Mouse (Mus musculus): ENCODE results near the gene Vwf. TPM values are rescaled to one million over a fixed set of nuclear protein-coding genes. Genes with fewer than 3 reads are reported as not detected.

The Vwf gene
- polyA plus RNA-seq, 1 experiment from 2014 or later: 9.8 TPM

- no peak overlapping the region for H3K4me3 ChIP-seq (ENCODE audit: low read depth, low read length)
- no peaks in the 10 kb centered on the region for H3K36me3 ChIP-seq (ENCODE audit: control insufficient read depth, insufficient read depth, low read length)
- no peak overlapping the region for H3K27ac ChIP-seq (ENCODE audit: low read length)
- no peak overlapping the region for H3K9ac ChIP-seq (replicated peaks; ENCODE audit: low read depth, low read length)
- no peaks in the 10 kb centered on the region for H3K9me3 ChIP-seq (ENCODE audit: control insufficient read depth, low read depth, low read length)
- ATAC-seq (ENCODE audit: insufficient number of reproducible peaks, insufficient read depth, low FRiP score, low read depth): no peak
- WGBS: 89% methylated on average over 15 of the region's 15 CpGs
- no peaks in the 10 kb centered on the region for H3K27me3 ChIP-seq (ENCODE audit: control insufficient read depth, insufficient read depth, low read length)
- peaks cover 11% of the 10 kb centered on the region; the same call in 1 of the 2 replicates for H3K4me1 ChIP-seq (ENCODE audit: control insufficient read depth, insufficient read depth, low read length)
- no peak overlapping the region for H3K4me2 ChIP-seq (replicated peaks; ENCODE audit: low read depth, low read length)
Observed at GRCm38 (mm10) chr6:125584266-125584665, 37.7 kb downstream of the Vwf start.

GRCm38 (mm10) chr6:125585579-125585978 is 39.0 kb downstream of the Vwf start:
- H3K4me1 ChIP-seq (ENCODE audit: control insufficient read depth, insufficient read depth, low read length): peaks cover 11% of the 10 kb centered on the region; the same call in 1 of the 2 replicates
- 58% methylated on average over 3 of the region's 3 CpGs for WGBS
- no peaks in the 10 kb centered on the region for H3K36me3 ChIP-seq (ENCODE audit: control insufficient read depth, insufficient read depth, low read length)
- peak overlapping the region; percentile 40; the same call in 1 of the 2 replicates for H3K27ac ChIP-seq (ENCODE audit: low read length)
- no peaks in the 10 kb centered on the region for H3K9me3 ChIP-seq (ENCODE audit: control insufficient read depth, low read depth, low read length)
- no peak for ATAC-seq (ENCODE audit: insufficient number of reproducible peaks, insufficient read depth, low FRiP score, low read depth)
- no peak overlapping the region for H3K9ac ChIP-seq (replicated peaks; ENCODE audit: low read depth, low read length)
- H3K4me3 ChIP-seq (ENCODE audit: low read depth, low read length): no peak overlapping the region
- no peaks in the 10 kb centered on the region for H3K27me3 ChIP-seq (ENCODE audit: control insufficient read depth, insufficient read depth, low read length)
- H3K4me2 ChIP-seq (replicated peaks; ENCODE audit: low read depth, low read length): no peak overlapping the region

- no peaks in the 10 kb centered on the region for H3K27me3 ChIP-seq (ENCODE audit: control insufficient read depth, insufficient read depth, low read length)
- H3K9ac ChIP-seq (replicated peaks; ENCODE audit: low read depth, low read length): no peak overlapping the region
- H3K4me2 ChIP-seq (replicated peaks; ENCODE audit: low read depth, low read length): no peak overlapping the region
- no peaks in the 10 kb centered on the region for H3K9me3 ChIP-seq (ENCODE audit: control insufficient read depth, low read depth, low read length)
- H3K4me1 ChIP-seq (ENCODE audit: control insufficient read depth, insufficient read depth, low read length): peaks cover 12% of the 10 kb centered on the region; the same call in 1 of the 2 replicates
- no peak for ATAC-seq (ENCODE audit: insufficient number of reproducible peaks, insufficient read depth, low FRiP score, low read depth)
- 83% methylated on average over 4 of the region's 4 CpGs for WGBS
- H3K4me3 ChIP-seq (ENCODE audit: low read depth, low read length): no peak overlapping the region
- no peak overlapping the region for H3K27ac ChIP-seq (ENCODE audit: low read length)
- no peaks in the 10 kb centered on the region for H3K36me3 ChIP-seq (ENCODE audit: control insufficient read depth, insufficient read depth, low read length)
Observed at GRCm38 (mm10) chr6:125586042-125586566, 39.5 kb downstream of the Vwf start.

- Histone ChIP-seq H3K4me3 (ENCODE audit: low read depth, low read length) (no peak overlapping the region), H3K4me1 (ENCODE audit: control insufficient read depth, insufficient read depth, low read length) (peaks cover 10% of the 10 kb centered on the region; the same call in 1 of the 2 replicates), H3K27me3 (ENCODE audit: control insufficient read depth, insufficient read depth, low read length) (no peaks in the 10 kb centered on the region), H3K4me2 (replicated peaks; ENCODE audit: low read depth, low read length) (no peak overlapping the region), H3K9ac (replicated peaks; ENCODE audit: low read depth, low read length) (no peak overlapping the region), H3K36me3 (ENCODE audit: control insufficient read depth, insufficient read depth, low read length) (no peaks in the 10 kb centered on the region), H3K9me3 (ENCODE audit: control insufficient read depth, low read depth, low read length) (no peaks in the 10 kb centered on the region), H3K27ac (ENCODE audit: low read length) (no peak overlapping the region)
- WGBS: 91% methylated on average over 12 of the region's 12 CpGs
- ATAC-seq (ENCODE audit: insufficient number of reproducible peaks, insufficient read depth, low FRiP score, low read depth): no peak
Observed at GRCm38 (mm10) chr6:125588241-125588640, 41.7 kb downstream of the Vwf start.

- H3K27me3 ChIP-seq (ENCODE audit: control insufficient read depth, insufficient read depth, low read length): no peaks in the 10 kb centered on the region
- H3K4me3 ChIP-seq (ENCODE audit: low read depth, low read length): no peak overlapping the region
- H3K4me2 ChIP-seq (replicated peaks; ENCODE audit: low read depth, low read length): no peak overlapping the region
- WGBS: 81% methylated on average over 8 of the region's 8 CpGs
- no peak overlapping the region for H3K27ac ChIP-seq (ENCODE audit: low read length)
- H3K9me3 ChIP-seq (ENCODE audit: control insufficient read depth, low read depth, low read length): no peaks in the 10 kb centered on the region
- no peak overlapping the region for H3K9ac ChIP-seq (replicated peaks; ENCODE audit: low read depth, low read length)
- peaks cover 10% of the 10 kb centered on the region; the same call in 1 of the 2 replicates for H3K4me1 ChIP-seq (ENCODE audit: control insufficient read depth, insufficient read depth, low read length)
- no peaks in the 10 kb centered on the region for H3K36me3 ChIP-seq (ENCODE audit: control insufficient read depth, insufficient read depth, low read length)
- ATAC-seq (ENCODE audit: insufficient number of reproducible peaks, insufficient read depth, low FRiP score, low read depth): no peak
Observed at GRCm38 (mm10) chr6:125589075-125589474, 42.5 kb downstream of the Vwf start.

- no peak overlapping the region for H3K4me2 ChIP-seq (replicated peaks; ENCODE audit: low read depth, low read length)
- H3K9ac ChIP-seq (replicated peaks; ENCODE audit: low read depth, low read length): no peak overlapping the region
- H3K4me3 ChIP-seq (ENCODE audit: low read depth, low read length): no peak overlapping the region
- no peaks in the 10 kb centered on the region for H3K36me3 ChIP-seq (ENCODE audit: control insufficient read depth, insufficient read depth, low read length)
- peaks cover 4% of the 10 kb centered on the region; the same call in 1 of the 2 replicates for H3K4me1 ChIP-seq (ENCODE audit: control insufficient read depth, insufficient read depth, low read length)
- no peak for ATAC-seq (ENCODE audit: insufficient number of reproducible peaks, insufficient read depth, low FRiP score, low read depth)
- H3K9me3 ChIP-seq (ENCODE audit: control insufficient read depth, low read depth, low read length): no peaks in the 10 kb centered on the region
- WGBS: 81% methylated on average over 7 of the region's 7 CpGs
- no peak overlapping the region for H3K27ac ChIP-seq (ENCODE audit: low read length)
- H3K27me3 ChIP-seq (ENCODE audit: control insufficient read depth, insufficient read depth, low read length): no peaks in the 10 kb centered on the region
Observed at GRCm38 (mm10) chr6:125590056-125590455, 43.5 kb downstream of the Vwf start.

GRCm38 (mm10) chr6:125590471-125590870 is 43.9 kb downstream of the Vwf start:
- 64% methylated on average over 8 of the region's 8 CpGs for WGBS

GRCm38 (mm10) chr6:125591652-125592385 is 45.2 kb downstream of the Vwf start:
- Histone ChIP-seq H3K9me3 (ENCODE audit: control insufficient read depth, low read depth, low read length) (no peaks in the 10 kb centered on the region), H3K4me2 (replicated peaks; ENCODE audit: low read depth, low read length) (no peak overlapping the region; the same call in 1 of the 2 replicates), H3K4me1 (ENCODE audit: control insufficient read depth, insufficient read depth, low read length) (peaks cover 2% of the 10 kb centered on the region; the same call in 1 of the 2 replicates), H3K9ac (replicated peaks; ENCODE audit: low read depth, low read length) (no peak overlapping the region), H3K4me3 (ENCODE audit: low read depth, low read length) (no peak overlapping the region), H3K27me3 (ENCODE audit: control insufficient read depth, insufficient read depth, low read length) (no peaks in the 10 kb centered on the region), H3K36me3 (ENCODE audit: control insufficient read depth, insufficient read depth, low read length) (no peaks in the 10 kb centered on the region), H3K27ac (ENCODE audit: low read length) (peak overlapping the region; percentile 88)
- ATAC-seq (ENCODE audit: insufficient number of reproducible peaks, insufficient read depth, low FRiP score, low read depth): peak; percentile 71
- WGBS: 52% methylated on average over 8 of the region's 8 CpGs

More at GRCm38 (mm10) chr6:125590471-125590870, 43.9 kb downstream of the Vwf start:
- Histone ChIP-seq H3K4me2 (replicated peaks; ENCODE audit: low read depth, low read length) (no peak overlapping the region), H3K9ac (replicated peaks; ENCODE audit: low read depth, low read length) (no peak overlapping the region), H3K4me3 (ENCODE audit: low read depth, low read length) (no peak overlapping the region), H3K9me3 (ENCODE audit: control insufficient read depth, low read depth, low read length) (no peaks in the 10 kb centered on the region), H3K27me3 (ENCODE audit: control insufficient read depth, insufficient read depth, low read length) (no peaks in the 10 kb centered on the region), H3K27ac (ENCODE audit: low read length) (no peak overlapping the region), H3K36me3 (ENCODE audit: control insufficient read depth, insufficient read depth, low read length) (no peaks in the 10 kb centered on the region), H3K4me1 (ENCODE audit: control insufficient read depth, insufficient read depth, low read length) (peaks cover 2% of the 10 kb centered on the region; the same call in 1 of the 2 replicates)
- no peak for ATAC-seq (ENCODE audit: insufficient number of reproducible peaks, insufficient read depth, low FRiP score, low read depth)
